Mouse (Mus musculus): ENCODE results near the gene Tmem259.

The Tmem259 gene

GRCm38 (mm10) chr10:79987771-79988505 is 3.8 kb upstream of the Tmem259 start:
- DNase-seq (ENCODE audit: low spot score) = no peak

GRCm38 (mm10) chr10:79986963-79987362 is 2.8 kb upstream of the Tmem259 start:
- peak; percentile 84 for DNase-seq (ENCODE audit: low spot score)

- no peak for DNase-seq (ENCODE audit: low spot score)
These were observed 2.2 kb upstream of the Tmem259 start for GRCm38 (mm10) chr10:79986232-79986878.

- peak; percentile 66 for DNase-seq (ENCODE audit: low spot score)
These were observed 1.5 kb upstream of the Tmem259 start for GRCm38 (mm10) chr10:79985334-79986231.

GRCm38 (mm10) chr10:79984871-79985270 is 741 bp upstream of the Tmem259 start:
- peak; percentile 93 for DNase-seq (ENCODE audit: low spot score)

- DNase-seq (ENCODE audit: low spot score) = peak; percentile 63
These were observed 460 bp downstream of the Tmem259 start for GRCm38 (mm10) chr10:79983670-79984069.

GRCm38 (mm10) chr10:79983205-79983604 is 925 bp downstream of the Tmem259 start:
- DNase-seq (ENCODE audit: low spot score) = no peak

- no peak for DNase-seq (ENCODE audit: low spot score)
These were observed 4.6 kb downstream of the Tmem259 start for GRCm38 (mm10) chr10:79979401-79980155.

GRCm38 (mm10) chr10:79978061-79978460 is 6.1 kb downstream of the Tmem259 start:
- DNase-seq (ENCODE audit: low spot score) = no peak

- no peak for DNase-seq (ENCODE audit: low spot score)
These were observed 6.8 kb downstream of the Tmem259 start for GRCm38 (mm10) chr10:79977324-79977723.

- DNase-seq (ENCODE audit: low spot score) = no peak
These were observed 7.4 kb downstream of the Tmem259 start for GRCm38 (mm10) chr10:79976722-79977107.

GRCm38 (mm10) chr10:79976071-79976721 is 7.9 kb downstream of the Tmem259 start:
- DNase-seq (ENCODE audit: low spot score) = no peak

GRCm38 (mm10) chr10:79974668-79975067 is 9.5 kb downstream of the Tmem259 start:
- no peak for DNase-seq (ENCODE audit: low spot score)

- no peak for DNase-seq (ENCODE audit: low spot score)
These were observed 10.0 kb downstream of the Tmem259 start for GRCm38 (mm10) chr10:79974087-79974486.

GRCm38 (mm10) chr10:79972831-79973230 is 11.3 kb downstream of the Tmem259 start:
- DNase-seq (ENCODE audit: low spot score) = no peak

GRCm38 (mm10) chr10:79971183-79971497 is 13.0 kb downstream of the Tmem259 start:
- DNase-seq (ENCODE audit: low spot score) = no peak

- no peak for DNase-seq (ENCODE audit: low spot score)
These were observed 13.5 kb downstream of the Tmem259 start, which contains the start of gene Grin3b for GRCm38 (mm10) chr10:79970415-79971182. Grin3b (plus strand) TSS chr10:79970715.

GRCm38 (mm10) chr10:79969124-79969568 is 15.0 kb downstream of the Tmem259 start:
- DNase-seq (ENCODE audit: low spot score) = no peak

GRCm38 (mm10) chr10:79968181-79968580 is 15.9 kb downstream of the Tmem259 start:
- no peak for DNase-seq (ENCODE audit: low spot score)

- DNase-seq (ENCODE audit: low spot score) = no peak
These were observed 17.2 kb downstream of the Tmem259 start for GRCm38 (mm10) chr10:79966886-79967400.
